Mouse (Mus musculus): ENCODE measurements at regions not wholly inside any gene's neighbourhood (a gene's known extent, or its start where the extent isn't known, plus 50 kb on each side); places are given as distances from the start of the nearest gene placed in this dataset.
"Not testable (repeated sequence)": the region's sequence is repeated elsewhere in the genome, so short reads cannot be mapped to it uniquely, and the experiment has no call there.

DNA sequence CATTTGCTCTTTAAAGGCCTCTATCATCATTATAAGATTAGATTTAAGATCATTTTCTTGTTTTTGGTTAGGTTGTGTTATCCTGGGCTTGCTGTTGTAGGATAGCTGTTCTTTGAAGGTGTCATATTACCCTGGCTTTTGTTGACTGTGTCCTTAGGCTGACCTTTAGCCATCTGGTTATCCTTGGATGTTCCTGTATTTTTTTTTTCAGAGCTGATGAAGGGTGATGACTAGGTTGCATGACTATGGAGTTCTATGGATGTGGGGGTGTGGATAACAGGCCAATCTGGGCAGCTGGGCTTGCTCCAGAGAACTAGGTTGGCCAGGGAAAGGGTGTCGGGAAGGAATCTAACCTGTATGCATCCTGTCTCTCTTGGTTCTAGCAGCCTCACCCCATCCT lies 74.2 kb downstream of the Dmrta1 start:
- Histone ChIP-seq H3K4me1 (replicated peaks; ENCODE audit: control insufficient read depth, insufficient read depth, low read length) (no peaks in the 10 kb centered on the region), H3K36me3 (ENCODE audit: control insufficient read depth, insufficient read depth, low read length) (no peaks in the 10 kb centered on the region), H3K27ac (ENCODE audit: control insufficient read depth, insufficient read depth, low read length) (no peak overlapping the region), H3K27me3 (ENCODE audit: control insufficient read depth, insufficient read depth, low read length) (no peaks in the 10 kb centered on the region), H3K4me3 (ENCODE audit: control insufficient read depth, insufficient read depth, low read length) (no peak overlapping the region)
- 79% methylated on average over 1 of the region's 1 CpGs for WGBS
- TF ChIP-seq POLR2A (IDR thresholded peaks at IDR 0.05; ENCODE audit: control insufficient read depth, extremely low read depth, insufficient read depth, low read length, poor library complexity) = no peak
- TF ChIP-seq CTCF (IDR thresholded peaks at IDR 0.05; ENCODE audit: borderline replicate concordance, control insufficient read depth, extremely low read depth, insufficient read depth, low read length, poor library complexity) = no peak
- DNase-seq = no peak

DNA sequence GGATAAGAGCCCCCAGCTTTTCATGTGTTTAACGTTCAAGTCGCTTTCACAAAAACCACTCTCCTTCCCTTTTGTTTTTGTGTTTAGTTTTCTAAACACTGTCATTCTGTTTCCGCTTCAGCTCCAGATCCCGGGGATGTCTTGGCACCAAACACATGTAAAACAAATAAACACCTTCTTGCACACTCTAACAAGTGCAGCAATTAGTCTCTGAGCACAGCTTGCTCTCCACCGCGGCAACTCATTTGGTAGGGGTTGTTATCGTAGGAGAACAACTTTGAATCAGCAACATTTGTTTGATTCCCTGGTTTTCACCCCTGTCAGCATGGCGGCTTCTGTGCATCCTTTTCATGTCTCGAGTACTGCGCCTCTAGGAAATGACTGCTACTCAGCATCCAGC lies 97.0 kb downstream of the Dmrta1 start:
- no peak overlapping the region for H3K27ac ChIP-seq (ENCODE audit: control insufficient read depth, insufficient read depth, low read length)
- no peaks in the 10 kb centered on the region for H3K36me3 ChIP-seq (ENCODE audit: control insufficient read depth, insufficient read depth, low read length)
- no peaks in the 10 kb centered on the region for H3K27me3 ChIP-seq (ENCODE audit: control insufficient read depth, insufficient read depth, low read length)
- 57% methylated on average over 10 of the region's 10 CpGs for WGBS
- no peak overlapping the region for H3K4me3 ChIP-seq (ENCODE audit: control insufficient read depth, insufficient read depth, low read length)
- no peaks in the 10 kb centered on the region for H3K4me1 ChIP-seq (replicated peaks; ENCODE audit: control insufficient read depth, insufficient read depth, low read length)
- TF ChIP-seq POLR2A (IDR thresholded peaks at IDR 0.05; ENCODE audit: control insufficient read depth, extremely low read depth, insufficient read depth, low read length, poor library complexity) = no peak
- TF ChIP-seq CTCF (IDR thresholded peaks at IDR 0.05; ENCODE audit: borderline replicate concordance, control insufficient read depth, extremely low read depth, insufficient read depth, low read length, poor library complexity) = no peak
- DNase-seq = no peak

DNA sequence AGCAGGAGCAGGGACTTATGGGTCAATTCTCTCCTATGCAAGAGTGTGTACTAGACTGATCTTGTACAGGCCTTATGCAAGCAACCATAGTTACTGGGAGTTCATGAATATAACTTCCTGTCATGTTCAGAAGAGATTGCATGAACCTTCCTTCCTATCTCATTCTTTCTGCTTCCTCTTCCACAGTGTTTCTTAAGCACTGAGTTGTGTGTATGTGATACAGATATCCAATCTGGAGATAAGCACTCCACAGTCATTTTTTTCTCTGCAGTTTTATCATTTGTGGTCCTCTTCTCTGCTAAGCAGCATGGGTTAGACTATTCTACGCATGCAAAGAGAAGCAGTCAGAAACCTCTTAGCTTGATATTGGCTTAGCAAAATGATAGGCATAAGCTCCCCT lies 102.3 kb downstream of the Dmrta1 start:
- no peak for DNase-seq
- Histone ChIP-seq H3K4me1 (replicated peaks; ENCODE audit: control insufficient read depth, insufficient read depth, low read length) (no peaks in the 10 kb centered on the region), H3K27ac (ENCODE audit: control insufficient read depth, insufficient read depth, low read length) (no peak overlapping the region), H3K36me3 (ENCODE audit: control insufficient read depth, insufficient read depth, low read length) (no peaks in the 10 kb centered on the region), H3K4me3 (ENCODE audit: control insufficient read depth, insufficient read depth, low read length) (no peak overlapping the region), H3K27me3 (ENCODE audit: control insufficient read depth, insufficient read depth, low read length) (no peaks in the 10 kb centered on the region)
- TF ChIP-seq POLR2A (IDR thresholded peaks at IDR 0.05; ENCODE audit: control insufficient read depth, extremely low read depth, insufficient read depth, low read length, poor library complexity) (no peak), CTCF (IDR thresholded peaks at IDR 0.05; ENCODE audit: borderline replicate concordance, control insufficient read depth, extremely low read depth, insufficient read depth, low read length, poor library complexity) (no peak)
- WGBS = 84% methylated on average over 1 of the region's 1 CpGs

DNA sequence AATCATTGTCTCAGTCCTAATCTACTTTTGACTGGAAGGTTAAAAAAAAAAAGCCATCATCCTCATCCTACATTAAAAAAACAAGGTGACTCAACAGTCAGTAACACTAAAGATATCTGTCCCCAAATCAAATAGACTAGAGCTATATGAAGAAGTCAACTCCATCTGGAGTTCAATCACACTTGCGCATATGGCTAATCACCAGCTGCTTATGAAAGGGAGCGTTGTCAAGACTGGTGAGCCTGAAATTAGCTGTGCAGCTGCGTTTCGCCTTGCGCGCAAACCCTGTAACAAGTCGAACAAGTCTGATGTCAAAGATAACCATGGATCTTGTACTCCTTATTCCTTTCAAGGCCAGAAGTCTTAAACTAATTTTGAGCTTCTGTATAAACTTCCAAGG lies 137.6 kb downstream of the Dmrta1 start:
- TF ChIP-seq CTCF (IDR thresholded peaks at IDR 0.05; ENCODE audit: borderline replicate concordance, control insufficient read depth, extremely low read depth, insufficient read depth, low read length, poor library complexity) (no peak), POLR2A (IDR thresholded peaks at IDR 0.05; ENCODE audit: control insufficient read depth, extremely low read depth, insufficient read depth, low read length, poor library complexity) (no peak)
- H3K36me3 ChIP-seq (ENCODE audit: control insufficient read depth, insufficient read depth, low read length) = no peaks in the 10 kb centered on the region
- no peak for DNase-seq
- no peaks in the 10 kb centered on the region for H3K27me3 ChIP-seq (ENCODE audit: control insufficient read depth, insufficient read depth, low read length)
- H3K27ac ChIP-seq (ENCODE audit: control insufficient read depth, insufficient read depth, low read length) = no peak overlapping the region
- no peak overlapping the region for H3K4me3 ChIP-seq (ENCODE audit: control insufficient read depth, insufficient read depth, low read length)
- no peaks in the 10 kb centered on the region for H3K4me1 ChIP-seq (replicated peaks; ENCODE audit: control insufficient read depth, insufficient read depth, low read length)
- 96% methylated on average over 7 of the region's 7 CpGs for WGBS

DNA sequence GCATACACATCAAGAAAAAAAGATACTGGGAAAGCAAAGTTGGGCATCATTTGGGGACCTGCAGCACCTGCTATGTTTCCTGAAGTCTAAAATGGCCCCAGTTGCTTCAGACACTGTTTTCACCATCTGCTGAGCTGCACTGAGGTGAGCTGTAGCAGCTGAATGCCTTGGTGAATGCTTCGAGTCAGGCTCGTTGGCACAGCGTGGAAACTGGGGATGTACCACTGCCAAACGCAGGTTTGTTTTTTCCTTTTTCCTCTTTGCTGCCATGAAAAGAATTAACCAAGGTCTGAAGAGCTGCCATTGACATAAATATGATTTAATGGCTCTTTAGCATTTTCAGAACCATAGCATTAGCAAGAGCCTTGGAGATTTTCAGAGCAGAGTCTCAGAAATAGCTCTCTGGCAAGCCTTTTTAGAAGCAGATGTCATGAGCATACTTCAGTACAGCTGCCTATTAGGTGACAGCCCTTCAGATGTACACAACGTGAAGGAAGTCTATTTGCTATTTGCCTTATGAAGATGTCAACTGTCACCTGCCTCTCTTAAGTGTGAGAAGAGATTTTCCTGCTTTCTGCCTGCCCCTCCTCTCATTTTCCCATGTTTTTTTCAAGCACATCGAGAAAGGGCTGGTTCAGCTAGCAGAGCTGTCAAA lies 155.4 kb downstream of the Dmrta1 start:
- 79% methylated on average over 6 of the region's 6 CpGs for WGBS
- Histone ChIP-seq H3K36me3 (ENCODE audit: control insufficient read depth, insufficient read depth, low read length) (no peaks in the 10 kb centered on the region), H3K4me3 (ENCODE audit: control insufficient read depth, insufficient read depth, low read length) (no peak overlapping the region), H3K4me1 (replicated peaks; ENCODE audit: control insufficient read depth, insufficient read depth, low read length) (no peaks in the 10 kb centered on the region), H3K27ac (ENCODE audit: control insufficient read depth, insufficient read depth, low read length) (no peak overlapping the region), H3K27me3 (ENCODE audit: control insufficient read depth, insufficient read depth, low read length) (no peaks in the 10 kb centered on the region)
- TF ChIP-seq CTCF (IDR thresholded peaks at IDR 0.05; ENCODE audit: borderline replicate concordance, control insufficient read depth, extremely low read depth, insufficient read depth, low read length, poor library complexity) = no peak
- TF ChIP-seq POLR2A (IDR thresholded peaks at IDR 0.05; ENCODE audit: control insufficient read depth, extremely low read depth, insufficient read depth, low read length, poor library complexity) = no peak
- DNase-seq = no peak

DNA sequence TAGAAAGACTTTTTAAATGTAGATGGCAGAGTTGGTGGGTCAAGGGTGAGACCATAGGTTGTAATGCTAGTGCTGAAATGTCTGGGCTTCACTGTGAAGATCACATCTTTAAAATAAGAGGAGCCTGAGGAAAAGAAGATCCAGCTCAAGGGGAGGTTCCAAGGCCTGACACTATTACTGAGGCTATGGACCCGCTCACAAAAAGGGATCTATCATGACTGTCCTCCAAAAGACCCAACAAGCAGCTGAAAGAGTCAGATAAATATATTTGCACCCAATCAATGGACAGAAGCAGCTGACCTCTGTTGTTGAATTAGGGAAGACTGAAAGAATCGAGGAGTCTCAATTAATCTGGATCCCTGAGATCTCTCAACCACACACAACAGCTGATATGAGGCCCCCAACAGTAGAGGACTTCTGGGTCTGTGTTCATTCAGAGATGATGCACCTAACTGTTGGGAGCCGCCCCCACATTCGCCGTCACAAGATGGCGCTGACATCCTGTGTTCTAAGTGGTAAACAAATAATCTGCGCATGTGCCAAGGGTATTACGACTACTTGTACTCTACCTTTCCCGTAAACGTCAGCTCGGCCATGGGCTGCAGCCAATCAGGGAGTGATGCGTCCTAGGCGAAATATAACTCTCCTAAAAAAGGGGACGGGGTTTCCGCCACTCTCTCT lies 196.3 kb downstream of the Dmrta1 start:
- not testable (repeated sequence) for H3K27me3 ChIP-seq (ENCODE audit: control insufficient read depth, insufficient read depth, low read length); H3K4me3 ChIP-seq (ENCODE audit: control insufficient read depth, insufficient read depth, low read length); H3K27ac ChIP-seq (ENCODE audit: control insufficient read depth, insufficient read depth, low read length); H3K4me1 ChIP-seq (replicated peaks; ENCODE audit: control insufficient read depth, insufficient read depth, low read length); H3K36me3 ChIP-seq (ENCODE audit: control insufficient read depth, insufficient read depth, low read length)
- WGBS = 35% methylated on average over 8 of the region's 15 CpGs
- DNase-seq = peak; percentile 2

DNA sequence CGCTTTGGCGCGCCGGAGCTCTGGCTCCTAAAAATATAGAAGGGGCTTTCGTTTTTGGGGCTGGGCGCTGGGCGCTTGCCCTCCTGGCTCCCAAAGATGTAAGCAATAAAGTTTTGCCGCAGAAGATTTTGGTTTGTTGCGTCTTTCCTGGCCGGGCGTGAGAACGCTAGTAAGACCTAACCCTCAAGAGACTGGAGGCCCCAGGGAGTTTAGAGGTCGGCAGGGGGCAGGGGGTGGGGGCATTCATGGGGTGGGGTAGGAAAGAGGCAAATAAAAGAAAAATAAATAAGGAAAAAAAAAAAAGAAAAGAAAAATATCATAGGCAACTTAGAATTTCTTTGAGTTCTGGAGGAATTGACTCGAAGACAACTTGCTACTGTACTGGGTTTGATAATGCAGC lies 196.9 kb downstream of the Dmrta1 start:
- H3K27me3 ChIP-seq (ENCODE audit: control insufficient read depth, insufficient read depth, low read length); H3K36me3 ChIP-seq (ENCODE audit: control insufficient read depth, insufficient read depth, low read length); DNase-seq; H3K4me3 ChIP-seq (ENCODE audit: control insufficient read depth, insufficient read depth, low read length); H3K4me1 ChIP-seq (replicated peaks; ENCODE audit: control insufficient read depth, insufficient read depth, low read length); H3K27ac ChIP-seq (ENCODE audit: control insufficient read depth, insufficient read depth, low read length): not testable (repeated sequence)
- 14% methylated on average over 11 of the region's 14 CpGs for WGBS

Measured in thymus, adult 2 months (tissue).